Mouse (Mus musculus) spleen, postnatal 4 days (tissue): Measurements from ENCODE around the gene Kmo.

Experiments used
- DNase-seq, 2 experiments: peaks; one replicate each; pipeline ENCODE4 v3.0.0; 2022; ENCODE audit warnings: low spot score in 2 of 2

The Kmo gene

DNA sequence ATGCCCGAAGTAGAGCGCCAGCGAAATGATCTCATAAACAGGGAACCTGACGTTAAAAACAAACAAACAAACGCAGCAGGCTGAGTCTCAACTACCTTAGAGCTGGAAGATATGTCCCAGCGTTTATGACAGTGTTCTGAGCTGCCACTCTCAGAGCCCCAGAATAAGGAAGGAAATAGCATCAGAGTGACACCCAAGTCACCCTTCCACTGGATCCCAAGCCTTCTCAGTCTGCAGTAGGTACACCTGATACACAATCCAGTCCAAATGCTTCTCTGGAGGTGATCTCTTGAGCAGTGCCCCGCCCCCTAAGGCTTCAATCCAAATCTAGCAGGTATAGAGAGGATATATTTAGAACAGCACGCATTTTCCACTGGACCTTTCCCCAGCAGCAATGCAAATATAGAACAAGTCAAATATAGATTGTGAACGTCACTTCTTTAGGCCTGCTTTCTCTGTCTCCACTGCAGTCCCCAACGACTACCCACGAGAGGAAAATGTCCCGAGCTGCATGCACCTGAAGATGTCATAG is 73.3 kb downstream of the Kmo start:
- no peak for DNase-seq

GRCm38 (mm10) chr1:175698293-175698692 is 78.1 kb downstream of the Kmo start, which contains the start of gene Wdr64:
TSS of gene Wdr64 (plus strand) at chr1:175698593.
- no peak for DNase-seq

GRCm38 (mm10) chr1:175699375-175699774 is 79.2 kb downstream of the Kmo start:
- DNase-seq, result no peak

DNA sequence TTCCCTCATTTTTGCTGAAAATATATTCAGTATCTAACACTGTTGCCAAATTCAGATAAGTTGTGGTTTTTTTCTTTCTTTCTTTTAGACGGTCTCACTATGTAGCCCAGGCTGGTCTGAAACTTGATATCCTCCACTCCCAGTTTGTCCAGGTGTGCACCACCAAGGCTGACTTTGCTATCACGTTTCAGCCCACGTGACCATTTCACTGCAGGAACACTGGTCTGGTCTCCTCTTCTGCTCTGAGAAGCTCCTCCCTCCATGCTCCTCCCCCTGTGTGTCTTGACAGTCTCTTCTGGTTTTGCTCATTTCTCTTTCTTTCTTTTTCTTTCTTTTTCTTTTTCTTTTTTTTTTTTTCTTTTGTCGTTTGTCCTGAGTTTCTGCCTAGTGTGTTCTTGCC is 79.6 kb downstream of the Kmo start:
- DNase-seq, result no peak

DNA sequence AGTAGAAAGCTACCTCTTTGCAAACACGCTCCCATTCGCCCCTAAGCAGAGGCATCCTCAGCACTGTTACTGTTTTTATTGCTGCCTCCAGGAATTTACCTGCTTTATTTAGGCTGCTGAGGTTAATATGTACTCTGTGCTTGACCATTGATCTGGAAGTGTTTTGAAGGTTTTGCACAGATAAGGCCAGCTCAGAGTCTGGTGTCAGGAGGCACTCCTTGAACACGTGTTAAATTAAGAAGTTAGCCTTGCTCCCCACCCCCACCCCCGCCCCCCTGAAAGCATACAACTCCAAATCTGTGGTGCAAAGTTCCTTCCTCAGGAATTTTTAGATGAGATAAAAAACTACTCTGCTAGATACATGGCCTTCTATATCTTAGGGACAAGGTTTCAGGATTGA is 81.0 kb downstream of the Kmo start:
- DNase-seq, result no peak

GRCm38 (mm10) chr1:175707599-175707998 is 87.4 kb downstream of the Kmo start:
- no peak for DNase-seq

- no peak for DNase-seq
These were observed 87.8 kb downstream of the Kmo start for GRCm38 (mm10) chr1:175708013-175708412.
